Mouse (Mus musculus) neural tube, embryonic 11.5 days (tissue): ENCODE measurements around the gene Cilp2. TPM values are rescaled to one million over a fixed set of nuclear protein-coding genes. Genes with fewer than 3 reads are reported as not detected.

Source experiments
- ATAC-seq: fragments of 200-750 bp; cut with Nextera tagmentation; 2 replicates; pipeline ENCODE4 v1.8.0; 2017; ENCODE audit warnings: moderate number of reproducible peaks, mild to moderate bottlenecking, moderate TSS enrichment, moderate library complexity; ENCODE audit not compliant: insufficient read depth, low FRiP score, low TSS enrichment
- DNase-seq: peaks from one replicate; pipeline ENCODE4 v3.0.0-alpha.2; 2015; ENCODE audit warnings: low spot score
- H3K27ac ChIP-seq: fragments of 300-500 bp; sonication (generic); 2 replicates; pipeline ENCODE4 v1.5.1; 2014; ENCODE audit warnings: low read depth, mild to moderate bottlenecking, low read length
- H3K27me3 ChIP-seq: fragments of 300-500 bp; sonication (generic); 2 replicates; pipeline ENCODE4 v1.6.1; 2014; ENCODE audit warnings: mild to moderate bottlenecking, low read length, mixed read lengths; ENCODE audit not compliant: control insufficient read depth, insufficient read depth
- H3K36me3 ChIP-seq: fragments of 300-500 bp; sonication (generic); 2 replicates; pipeline ENCODE4 v1.6.1; 2014; ENCODE audit warnings: mild to moderate bottlenecking, low read length, moderate library complexity, mixed read lengths; ENCODE audit not compliant: control insufficient read depth, insufficient read depth
- H3K4me1 ChIP-seq: fragments of 300-500 bp; sonication (generic); 2 replicates; pipeline ENCODE4 v1.6.1; 2014; ENCODE audit warnings: low read length, mixed read lengths; ENCODE audit not compliant: control insufficient read depth, insufficient read depth
- H3K4me2 ChIP-seq: fragments of 300-500 bp; sonication (generic); 2 replicates; pipeline ENCODE4 v1.6.1; 2014; ENCODE audit warnings: low read depth, mild to moderate bottlenecking, moderate library complexity
- H3K4me3 ChIP-seq: fragments of 300-500 bp; sonication (generic); 2 replicates; pipeline ENCODE4 v1.5.1; 2014; ENCODE audit warnings: low read depth, low read length
- H3K9ac ChIP-seq: fragments of 300-500 bp; sonication (generic); 2 replicates; pipeline ENCODE4 v1.6.1; 2014; ENCODE audit warnings: mild to moderate bottlenecking, low read length
- H3K9me3 ChIP-seq: fragments of 300-500 bp; sonication (generic); 2 replicates; pipeline ENCODE4 v1.6.1; 2016; ENCODE audit warnings: low read length; ENCODE audit not compliant: control insufficient read depth
- WGBS: fragments of 180-500 bp; shearing (Covaris S2); extraction: QIAGEN DNeasy Blood & Tissue Kit; methylation state at CpG from one replicate; pipeline ENCODE4 v1.1.7; 2014; 5-methylcytosine and 5-hydroxymethylcytosine counted together
- polyA plus RNA-seq: library from polyadenylated mRNA; unstranded; fragments of >200 nt; fragmentation: Nextera tagmentation; extraction: Ambion mirVana; gene quantifications from 2 replicates; pipeline ENCODE4 v1.2.1, GENCODE M21; 2014

The Cilp2 gene
- polyA plus RNA-seq, 1 experiment from 2014 or later: 0.86 TPM

GRCm38 (mm10) chr8:69919876-69920662, 32.6 kb upstream of the Cilp2 start:
- no peak overlapping the region for H3K4me2 ChIP-seq
- H3K9ac ChIP-seq: 0 out of 2 replicates have a peak overlapping the region, but pooled peaks have one; percentile 24
- H3K4me1 ChIP-seq: peaks cover 11% of the 10 kb centered on the region; the same call in 1 of the 2 replicates
- peaks cover 2% of the 10 kb centered on the region; the same call in 1 of the 2 replicates for H3K36me3 ChIP-seq
- DNase-seq: peak; percentile 78
- no peaks in the 10 kb centered on the region for H3K27me3 ChIP-seq
- no peak overlapping the region for H3K4me3 ChIP-seq
- peak overlapping the region; percentile 21 for H3K27ac ChIP-seq
- ATAC-seq: peak; percentile 78
- WGBS: 49% methylated on average over 11 of the region's 11 CpGs
- H3K9me3 ChIP-seq: no peaks in the 10 kb centered on the region

GRCm38 (mm10) chr8:69919010-69919409, 31.5 kb upstream of the Cilp2 start:
- Histone ChIP-seq H3K27me3 (no peaks in the 10 kb centered on the region), H3K9ac (no peak overlapping the region), H3K4me2 (no peak overlapping the region), H3K36me3 (peaks cover 8% of the 10 kb centered on the region), H3K4me3 (no peak overlapping the region), H3K9me3 (no peaks in the 10 kb centered on the region), H3K27ac (no peak overlapping the region), H3K4me1 (peaks cover 11% of the 10 kb centered on the region; the same call in 1 of the 2 replicates)
- 92% methylated on average over 1 of the region's 1 CpGs for WGBS
- DNase-seq (peak; percentile 69), ATAC-seq (peak; percentile 46; the same call in 1 of the 2 replicates)

GRCm38 (mm10) chr8:69918506-69918905, 31.0 kb upstream of the Cilp2 start:
- DNase-seq (no peak), ATAC-seq (no peak)
- Histone ChIP-seq H3K4me1 (peaks cover 11% of the 10 kb centered on the region; the same call in 1 of the 2 replicates), H3K36me3 (peaks cover 9% of the 10 kb centered on the region), H3K4me3 (no peak overlapping the region), H3K27me3 (no peaks in the 10 kb centered on the region), H3K4me2 (no peak overlapping the region), H3K9me3 (no peaks in the 10 kb centered on the region), H3K9ac (no peak overlapping the region), H3K27ac (no peak overlapping the region)

- ATAC-seq: no peak
- Histone ChIP-seq H3K4me3 (no peak overlapping the region), H3K36me3 (peaks cover 20% of the 10 kb centered on the region), H3K4me2 (no peak overlapping the region), H3K4me1 (peaks cover 5% of the 10 kb centered on the region; the same call in 1 of the 2 replicates), H3K27ac (no peak overlapping the region), H3K27me3 (no peaks in the 10 kb centered on the region), H3K9ac (no peak overlapping the region), H3K9me3 (no peaks in the 10 kb centered on the region)
- no peak for DNase-seq
- WGBS: 65% methylated on average over 5 of the region's 5 CpGs
These were observed 28.3 kb upstream of the Cilp2 start for GRCm38 (mm10) chr8:69915748-69916147.

- H3K36me3 ChIP-seq: peaks cover 24% of the 10 kb centered on the region
- H3K9me3 ChIP-seq: no peaks in the 10 kb centered on the region
- H3K9ac ChIP-seq: no peak overlapping the region
- 87% methylated on average over 4 of the region's 4 CpGs for WGBS
- ATAC-seq: no peak
- no peak overlapping the region for H3K4me2 ChIP-seq
- no peaks in the 10 kb centered on the region for H3K27me3 ChIP-seq
- H3K4me1 ChIP-seq: no peaks in the 10 kb centered on the region
- H3K4me3 ChIP-seq: no peak overlapping the region
- DNase-seq: no peak
- H3K27ac ChIP-seq: no peak overlapping the region
These were observed 27.0 kb upstream of the Cilp2 start for GRCm38 (mm10) chr8:69914526-69914925.

- H3K36me3 ChIP-seq: peaks cover 26% of the 10 kb centered on the region
- 88% methylated on average over 12 of the region's 12 CpGs for WGBS
- DNase-seq: no peak
These were observed 25.1 kb upstream of the Cilp2 start for GRCm38 (mm10) chr8:69912478-69913074.

GRCm38 (mm10) chr8:69911917-69912316, 24.4 kb upstream of the Cilp2 start:
- Histone ChIP-seq H3K4me1 (no peaks in the 10 kb centered on the region), H3K9ac (no peak overlapping the region), H3K27ac (no peak overlapping the region), H3K27me3 (no peaks in the 10 kb centered on the region), H3K9me3 (no peaks in the 10 kb centered on the region), H3K4me3 (no peak overlapping the region), H3K36me3 (peaks cover 25% of the 10 kb centered on the region), H3K4me2 (no peak overlapping the region)
- ATAC-seq (no peak), DNase-seq (no peak)
- WGBS: 91% methylated on average over 13 of the region's 13 CpGs

More at GRCm38 (mm10) chr8:69912478-69913074, 25.1 kb upstream of the Cilp2 start:
- H3K4me2 ChIP-seq: no peak overlapping the region
- no peak overlapping the region for H3K9ac ChIP-seq
- no peak for ATAC-seq
- H3K4me1 ChIP-seq: no peaks in the 10 kb centered on the region
- no peak overlapping the region for H3K4me3 ChIP-seq
- no peaks in the 10 kb centered on the region for H3K27me3 ChIP-seq
- no peaks in the 10 kb centered on the region for H3K9me3 ChIP-seq
- no peak overlapping the region for H3K27ac ChIP-seq

GRCm38 (mm10) chr8:69907106-69907505, 19.6 kb upstream of the Cilp2 start:
- no peak overlapping the region for H3K27ac ChIP-seq
- ATAC-seq (no peak), DNase-seq (no peak)
- no peaks in the 10 kb centered on the region for H3K27me3 ChIP-seq
- no peak overlapping the region for H3K4me3 ChIP-seq
- peaks cover 9% of the 10 kb centered on the region; the same call in 1 of the 2 replicates for H3K4me1 ChIP-seq
- no peak overlapping the region for H3K4me2 ChIP-seq
- no peaks in the 10 kb centered on the region for H3K9me3 ChIP-seq
- WGBS: 93% methylated on average over 2 of the region's 2 CpGs
- H3K9ac ChIP-seq: no peak overlapping the region
- H3K36me3 ChIP-seq: peaks cover 12% of the 10 kb centered on the region
